Mouse (Mus musculus): ENCODE results near the gene Afmid.

Gene Afmid

GRCm38 (mm10) chr11:117879676-117880075 lies 54.0 kb downstream of the Afmid start:
- DNase-seq (ENCODE audit: low spot score) = no peak

DNA sequence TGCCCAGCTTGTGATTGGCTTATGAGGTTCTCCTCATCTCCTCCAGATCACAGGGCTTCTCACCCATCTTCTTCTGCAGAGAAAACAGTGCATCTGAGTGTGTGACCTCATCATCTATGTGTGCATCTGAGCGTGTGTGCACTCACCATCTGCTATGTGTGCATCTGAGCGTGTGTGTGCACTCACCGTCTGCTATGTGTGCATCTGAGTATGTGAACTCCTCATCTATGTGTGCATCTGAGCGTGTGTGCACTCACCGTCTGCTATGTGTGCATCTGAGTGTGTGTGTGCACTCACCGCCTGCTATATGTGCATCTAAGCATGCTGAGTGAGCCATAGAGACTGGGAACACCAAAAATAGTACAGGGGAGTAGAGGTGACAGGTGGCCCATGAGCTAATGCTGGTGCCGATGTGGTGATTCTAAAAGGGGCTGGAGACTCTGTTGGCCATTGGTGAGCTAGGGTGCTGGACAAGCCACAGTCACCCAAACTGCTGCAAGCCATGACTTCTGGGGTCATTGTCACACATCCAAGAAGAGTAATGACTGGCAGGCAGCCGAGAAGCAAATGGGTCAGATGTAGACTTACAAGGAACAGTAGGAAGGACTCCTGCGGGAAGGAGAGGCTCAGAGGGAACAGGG lies 54.7 kb downstream of the Afmid start:
- DNase-seq (ENCODE audit: low spot score) = no peak

DNA sequence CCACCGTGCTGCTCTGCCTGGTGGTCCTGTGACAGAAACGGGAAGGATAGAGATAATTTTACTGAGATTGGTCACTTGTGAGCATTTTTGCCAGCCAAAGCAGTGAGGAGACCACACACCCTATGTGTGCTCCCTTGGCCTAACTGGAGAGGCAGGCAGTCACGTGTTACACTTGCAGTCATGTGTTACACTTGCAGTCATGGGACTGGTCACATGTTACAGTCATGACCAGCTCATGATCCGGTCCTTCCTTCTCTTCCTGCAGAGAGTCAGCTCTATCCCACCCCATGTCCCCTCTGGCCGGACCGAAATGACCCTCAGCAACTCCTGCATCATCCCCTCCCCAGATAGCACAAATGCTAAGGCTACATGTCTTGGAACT lies 55.2 kb downstream of the Afmid start:
- DNase-seq (ENCODE audit: low spot score) = no peak

- DNase-seq (ENCODE audit: low spot score) = no peak
Observed at GRCm38 (mm10) chr11:117881787-117882186, 56.1 kb downstream of the Afmid start.

DNA sequence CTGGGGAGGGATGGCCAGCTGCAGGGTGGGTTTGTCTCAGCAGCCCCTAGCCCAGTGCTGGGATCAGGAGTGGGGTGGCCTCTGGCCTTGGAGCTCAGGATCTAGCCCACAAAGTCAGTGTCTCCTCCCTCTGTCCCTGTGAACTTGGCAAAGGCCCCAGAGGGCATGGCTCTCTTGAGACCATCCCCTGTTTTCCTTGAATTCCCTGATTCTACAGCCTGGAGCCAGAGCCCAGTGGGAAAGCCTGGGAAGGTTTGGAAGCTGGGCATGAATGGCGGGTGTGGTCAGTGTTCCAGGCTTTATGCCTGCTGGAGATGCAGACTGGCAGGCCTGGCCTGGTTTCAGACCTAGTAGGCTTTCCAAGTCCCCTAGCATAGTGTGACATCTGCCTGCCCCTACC lies 56.5 kb downstream of the Afmid start:
- no peak for DNase-seq (ENCODE audit: low spot score)

GRCm38 (mm10) chr11:117886000-117886399 lies 60.3 kb downstream of the Afmid start:
- DNase-seq (ENCODE audit: low spot score) = no peak

DNA sequence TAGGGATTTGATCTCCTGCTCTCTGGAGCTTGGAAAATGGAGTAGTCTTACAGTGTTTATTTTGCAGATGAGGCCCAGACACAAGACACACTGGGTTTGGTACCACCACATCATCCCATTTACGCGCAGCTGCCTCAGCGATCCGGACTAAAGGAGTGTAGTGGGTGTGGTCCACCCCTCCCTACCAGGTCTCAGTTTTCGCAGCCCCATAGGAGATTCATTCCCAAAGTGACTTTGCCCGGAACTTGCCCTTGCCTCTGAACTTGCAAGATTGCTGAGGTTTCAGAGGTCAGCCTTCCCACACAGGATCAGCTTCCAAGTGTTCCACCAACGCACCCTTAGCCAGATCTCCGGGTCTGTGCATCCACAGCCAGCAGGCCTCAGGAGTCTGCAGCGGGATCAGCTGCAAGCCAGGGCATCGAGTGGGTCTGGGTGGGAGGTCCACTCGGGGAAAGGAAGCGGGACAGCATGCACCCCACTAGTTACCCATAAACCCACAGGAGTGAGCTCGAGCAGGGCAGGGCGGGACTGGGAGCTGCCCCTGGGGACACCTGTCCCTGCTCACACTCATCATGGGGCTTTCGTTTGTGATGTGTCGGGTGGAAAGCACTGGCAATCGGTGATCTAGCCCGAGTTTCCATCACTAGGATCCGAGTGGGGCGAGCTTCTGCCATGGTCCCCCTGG lies 62.6 kb downstream of the Afmid start:
- no peak for DNase-seq (ENCODE audit: low spot score)

- DNase-seq (ENCODE audit: low spot score) = peak; percentile 48
Observed at GRCm38 (mm10) chr11:117888853-117889822, 63.4 kb downstream of the Afmid start.
